Mouse (Mus musculus) C2C12 (cell line): ENCODE results near the gene Slc41a2. TPM values are rescaled to one million over a fixed set of nuclear protein-coding genes. Genes with fewer than 3 reads are reported as not detected.

Experiments
- H3K27me3 ChIP-seq: one replicate; pipeline ENCODE4 v1.6.1; 2011; ENCODE audit not compliant: control insufficient read depth, insufficient read depth, insufficient read length
- H3K36me3 ChIP-seq: one replicate; pipeline ENCODE4 v1.6.1; 2011; ENCODE audit not compliant: control insufficient read depth, insufficient read depth
- H3K4me3 ChIP-seq: one replicate; pipeline ENCODE4 v1.5.1; 2011; ENCODE audit warnings: mild to moderate bottlenecking, control low read depth; ENCODE audit not compliant: poor library complexity, insufficient read depth, severe bottlenecking
- H3K79me2 ChIP-seq: one replicate; pipeline ENCODE4 v1.6.1; 2011; ENCODE audit not compliant: control insufficient read depth, insufficient read depth
- H3K79me3 ChIP-seq: one replicate; pipeline ENCODE4 v1.6.1; 2011; ENCODE audit warnings: low read depth, control low read depth
- H3ac ChIP-seq: one replicate; pipeline ENCODE3; 2011; ENCODE audit warnings: low read depth; ENCODE audit not compliant: control insufficient read depth, insufficient read length
- CEBPB ChIP-seq: IDR thresholded peaks from one replicate; pipeline ENCODE4 v1.6.1; 2011; ENCODE audit warnings: low read depth, mild to moderate bottlenecking, control low read depth, moderate library complexity
- CTCF ChIP-seq: IDR thresholded peaks from one replicate; pipeline ENCODE4 v1.5.1; 2011; ENCODE audit not compliant: control insufficient read depth, insufficient read depth, insufficient read length
- FOSL1 ChIP-seq: IDR thresholded peaks from one replicate; pipeline ENCODE4 v1.8.0; 2011; ENCODE audit warnings: mild to moderate bottlenecking, low read length; ENCODE audit not compliant: poor library complexity, insufficient read depth, severe bottlenecking
- MAX ChIP-seq: IDR thresholded peaks from one replicate; pipeline ENCODE4 v1.6.1; 2011; ENCODE audit warnings: mild to moderate bottlenecking, control low read depth
- MYOD1 ChIP-seq: IDR thresholded peaks from one replicate; pipeline ENCODE4 v1.6.1; 2011; ENCODE audit warnings: low read depth; ENCODE audit not compliant: control insufficient read depth, insufficient read length
- MYOG ChIP-seq: IDR thresholded peaks from one replicate; pipeline ENCODE4 v1.6.1; 2011; ENCODE audit not compliant: control insufficient read depth, insufficient read length; ENCODE audit errors: extremely low read depth
- USF1 ChIP-seq: IDR thresholded peaks from one replicate; pipeline ENCODE4 v1.6.1; 2011; ENCODE audit warnings: low read depth, mild to moderate bottlenecking, control low read depth, moderate library complexity
- polyA plus RNA-seq: library from polyadenylated mRNA; unstranded; fragments of >200 nt; fragmentation: generic; extraction: Trizol; gene quantifications from one replicate; pipeline ENCODE4 v1.2.1, GENCODE M21; 2012; ENCODE audit warnings: missing spikeins

The Slc41a2 gene
- polyA plus RNA-seq, 1 experiment, result 6.5 TPM

- H3K27me3 ChIP-seq, result no peaks in the 10 kb centered on the region
- no peaks in the 10 kb centered on the region for H3K36me3 ChIP-seq
- TF ChIP-seq MYOG (no peak), CEBPB (no peak), CTCF (no peak), USF1 (no peak), FOSL1 (no peak), MYOD1 (no peak), MAX (no peak)
- no peak overlapping the region for H3K4me3 ChIP-seq
- peaks cover 4% of the 10 kb centered on the region for H3K79me2 ChIP-seq
- H3ac ChIP-seq, result no peak overlapping the region
- H3K79me3 ChIP-seq, result no peaks in the 10 kb centered on the region
Observed at GRCm38 (mm10) chr10:83191982-83192381, 145.7 kb downstream of the Slc41a2 start.

GRCm38 (mm10) chr10:83191476-83191875, 146.2 kb downstream of the Slc41a2 start:
- H3ac ChIP-seq, result no peak overlapping the region
- H3K79me3 ChIP-seq, result no peaks in the 10 kb centered on the region
- no peaks in the 10 kb centered on the region for H3K27me3 ChIP-seq
- TF ChIP-seq USF1, result no peak
- TF ChIP-seq CEBPB, result no peak
- no peak for TF ChIP-seq MAX
- no peak for TF ChIP-seq MYOG
- no peak for TF ChIP-seq MYOD1
- TF ChIP-seq FOSL1, result no peak
- TF ChIP-seq CTCF, result no peak
- H3K4me3 ChIP-seq, result no peak overlapping the region
- no peaks in the 10 kb centered on the region for H3K36me3 ChIP-seq
- peaks cover 5% of the 10 kb centered on the region for H3K79me2 ChIP-seq

- no peak overlapping the region for H3K4me3 ChIP-seq
- no peak for TF ChIP-seq USF1
- no peak for TF ChIP-seq MYOG
- TF ChIP-seq FOSL1, result peak; percentile 60
- no peak for TF ChIP-seq CEBPB
- no peak for TF ChIP-seq MAX
- peaks cover 13% of the 10 kb centered on the region for H3K79me2 ChIP-seq
- no peaks in the 10 kb centered on the region for H3K27me3 ChIP-seq
- no peaks in the 10 kb centered on the region for H3K36me3 ChIP-seq
- no peaks in the 10 kb centered on the region for H3K79me3 ChIP-seq
- H3ac ChIP-seq, result no peak overlapping the region
Observed at GRCm38 (mm10) chr10:83189071-83189470, 148.6 kb downstream of the Slc41a2 start.

- H3K36me3 ChIP-seq, result no peaks in the 10 kb centered on the region
- H3ac ChIP-seq, result no peak overlapping the region
- H3K27me3 ChIP-seq, result no peaks in the 10 kb centered on the region
- no peak overlapping the region for H3K4me3 ChIP-seq
- no peaks in the 10 kb centered on the region for H3K79me3 ChIP-seq
- no peak for TF ChIP-seq USF1
- no peak for TF ChIP-seq MYOG
- TF ChIP-seq FOSL1, result no peak
- no peak for TF ChIP-seq MAX
- TF ChIP-seq CTCF, result no peak
- TF ChIP-seq CEBPB, result no peak
- no peak for TF ChIP-seq MYOD1
- peaks cover 13% of the 10 kb centered on the region for H3K79me2 ChIP-seq
Observed at GRCm38 (mm10) chr10:83186984-83187383, 150.7 kb downstream of the Slc41a2 start.

- no peaks in the 10 kb centered on the region for H3K27me3 ChIP-seq
- no peak overlapping the region for H3ac ChIP-seq
- no peaks in the 10 kb centered on the region for H3K36me3 ChIP-seq
- no peak for TF ChIP-seq MYOD1
- no peak for TF ChIP-seq MYOG
- no peak for TF ChIP-seq CTCF
- no peak for TF ChIP-seq MAX
- peaks cover 13% of the 10 kb centered on the region for H3K79me2 ChIP-seq
- no peak overlapping the region for H3K4me3 ChIP-seq
- H3K79me3 ChIP-seq, result no peaks in the 10 kb centered on the region
Observed at GRCm38 (mm10) chr10:83186167-83186566, 151.5 kb downstream of the Slc41a2 start.

GRCm38 (mm10) chr10:83185121-83185520, 152.6 kb downstream of the Slc41a2 start:
- Histone ChIP-seq H3K79me3 (no peaks in the 10 kb centered on the region), H3K36me3 (no peaks in the 10 kb centered on the region), H3ac (no peak overlapping the region), H3K79me2 (peaks cover 13% of the 10 kb centered on the region), H3K4me3 (no peak overlapping the region), H3K27me3 (no peaks in the 10 kb centered on the region)
- no peak for TF ChIP-seq FOSL1
